Comparison of ENCODE assay signal across 31 mouse cellular contexts in the genomic region with DNA sequence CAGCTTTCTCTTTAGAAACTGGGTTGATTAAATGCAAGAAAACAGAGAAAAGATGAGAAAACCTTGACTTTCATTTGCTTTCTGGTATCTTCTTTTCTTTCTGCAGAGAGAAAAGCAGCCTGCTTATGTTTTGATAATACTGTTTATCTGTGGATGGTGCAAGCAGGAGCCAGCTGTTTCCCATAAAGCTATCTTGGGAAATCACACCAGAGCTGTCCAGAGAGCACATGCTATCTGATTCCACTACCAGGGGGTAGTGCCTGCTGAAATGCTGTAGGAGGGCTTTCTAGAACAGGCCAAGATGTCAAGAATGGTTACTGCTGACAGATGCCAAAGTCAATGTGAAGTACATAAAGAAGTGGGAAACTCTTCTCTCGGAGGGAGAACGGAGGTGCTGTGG. TPM values are rescaled to one million over a fixed set of nuclear protein-coding genes. Genes with fewer than 3 reads are reported as not detected.
DNase-seq lines count a peak whose midpoint lies in the region; ATAC-seq and TF ChIP-seq lines count a peak whose summit lies in the region.
"Had no signal": no experiment of that assay in that cellular context is flagged by ENCODE, and none has a peak within 500 bp of the region (broad histone marks: within the 10 kb centered on the region; RNA-seq: fewer than 3 reads in every experiment).

No protein-coding gene starts in this region.

- no peak for DNase-seq in kidney, postnatal 36 days
- DNase-seq in lung, embryonic 14.5 days = peak; percentile 48
- DNase-seq in lung, postnatal 14 days = no peak
- peak; percentile 17 for DNase-seq in embryonic facial prominence, embryonic 10.5 days (ENCODE audit: low spot score)
- peak; percentile 13 for DNase-seq in lung, postnatal 36 days
- DNase-seq in urinary bladder, adult 18-20 months (ENCODE audit: low spot score in 2 of 2) = no peak
- DNase-seq: adrenal gland, postnatal 10 days; B cell, adult 2 months; cerebellum, adult 18-20 months; cerebellum, postnatal 14 days; embryo, embryonic 11 days; layer of hippocampus, adult 9-11 months; liver; right cerebral cortex, adult 18-20 months; right cerebral cortex, postnatal 4 days; thymus, adult 18-20 months; thymus, postnatal 36 days had no signal

- H3K4me3 ChIP-seq in kidney, embryonic 15.5 days (replicated peaks) = no peak overlapping the region
- H3K4me3 ChIP-seq in lung, embryonic 14.5 days (ENCODE audit: low read depth, low read length) = no peak overlapping the region
- H3K4me3 ChIP-seq in embryonic facial prominence, embryonic 10.5 days = no peak overlapping the region
- H3K4me3 ChIP-seq: forebrain, embryonic 15.5 days; hindbrain, embryonic 15.5 days; left cerebral cortex, adult 2 months; liver, embryonic 15.5 days; neural tube, embryonic 15.5 days had no signal

- peaks cover 7% of the 10 kb centered on the region; the same call in 1 of the 2 replicates for H3K4me1 ChIP-seq in kidney, embryonic 15.5 days
- peaks cover 5% of the 10 kb centered on the region; the same call in 1 of the 2 replicates for H3K4me1 ChIP-seq in lung, embryonic 14.5 days (ENCODE audit: insufficient read depth)
- peaks cover 16% of the 10 kb centered on the region for H3K4me1 ChIP-seq in embryonic facial prominence, embryonic 10.5 days
- H3K4me1 ChIP-seq: forebrain, embryonic 15.5 days; hindbrain, embryonic 15.5 days; liver, embryonic 15.5 days; neural tube, embryonic 15.5 days had no signal

- peak; percentile 57; the same call in 1 of the 2 replicates for ATAC-seq in kidney, embryonic 15.5 days (replicated peaks; ENCODE audit: low FRiP score)
- peak; percentile 44; the same call in 1 of the 2 replicates for ATAC-seq in lung, embryonic 14.5 days (ENCODE audit: insufficient read depth)
- ATAC-seq: forebrain, embryonic 15.5 days had no signal

- H3K27ac ChIP-seq in kidney, embryonic 15.5 days = no peak overlapping the region
- H3K27ac ChIP-seq in lung, embryonic 14.5 days (ENCODE audit: low read depth) = no peak overlapping the region
- H3K27ac ChIP-seq in embryonic facial prominence, embryonic 10.5 days (replicated peaks) = no peak overlapping the region
- H3K27ac ChIP-seq: forebrain, embryonic 15.5 days; hindbrain, embryonic 15.5 days; left cerebral cortex, adult 2 months; liver, embryonic 15.5 days; neural tube, embryonic 15.5 days had no signal

- no peak overlapping the region for H3K4me2 ChIP-seq in kidney, embryonic 15.5 days
- H3K4me2 ChIP-seq in lung, embryonic 14.5 days = no peak overlapping the region
- H3K4me2 ChIP-seq: forebrain, embryonic 15.5 days; heart, embryonic 11.5 days; hindbrain, embryonic 15.5 days; liver, embryonic 15.5 days; midbrain, embryonic 11.5 days; neural tube, embryonic 15.5 days had no signal

- H3K36me3 ChIP-seq in kidney, embryonic 15.5 days = no peaks in the 10 kb centered on the region
- no peaks in the 10 kb centered on the region for H3K36me3 ChIP-seq in lung, embryonic 14.5 days (ENCODE audit: insufficient read depth)
- no peaks in the 10 kb centered on the region for H3K36me3 ChIP-seq in embryonic facial prominence, embryonic 10.5 days (replicated peaks)
- H3K36me3 ChIP-seq: forebrain, embryonic 15.5 days; G1E; hindbrain, embryonic 15.5 days; liver, embryonic 15.5 days; neural tube, embryonic 15.5 days had no signal

- no peak for TF ChIP-seq CTCF in lung, embryonic 14.5 days (IDR thresholded peaks at IDR 0.05; ENCODE audit: low read depth)

- no peak overlapping the region for H3K9ac ChIP-seq in kidney, embryonic 15.5 days
- H3K9ac ChIP-seq in lung, embryonic 14.5 days = no peak overlapping the region
- H3K9ac ChIP-seq: forebrain, embryonic 15.5 days; hindbrain, embryonic 15.5 days; liver, embryonic 15.5 days; neural tube, embryonic 15.5 days had no signal

- no peaks in the 10 kb centered on the region for H3K9me3 ChIP-seq in kidney, embryonic 15.5 days (replicated peaks)
- H3K9me3 ChIP-seq in lung, embryonic 14.5 days (ENCODE audit: low read depth, low read length) = no peaks in the 10 kb centered on the region
- H3K9me3 ChIP-seq in embryonic facial prominence, embryonic 10.5 days = no peaks in the 10 kb centered on the region
- H3K9me3 ChIP-seq: forebrain, embryonic 15.5 days; hindbrain, embryonic 15.5 days; liver, embryonic 15.5 days; neural tube, embryonic 15.5 days had no signal

- H3K27me3 ChIP-seq in kidney, embryonic 15.5 days = peaks cover 10% of the 10 kb centered on the region
- H3K27me3 ChIP-seq in lung, embryonic 14.5 days (ENCODE audit: insufficient read depth, low read length) = no peaks in the 10 kb centered on the region
- peaks cover 7% of the 10 kb centered on the region; the same call in 1 of the 2 replicates for H3K27me3 ChIP-seq in embryonic facial prominence, embryonic 10.5 days (replicated peaks; ENCODE audit: low read depth, poor library complexity, severe bottlenecking)
- H3K27me3 ChIP-seq: CH12.LX; forebrain, embryonic 15.5 days; hindbrain, embryonic 15.5 days; liver, embryonic 15.5 days; neural tube, embryonic 15.5 days had no signal

- WGBS in kidney, embryonic 15.5 days = 50% methylated on average over 2 of the region's 2 CpGs
- 39% methylated on average over 2 of the region's 2 CpGs for WGBS in lung, embryonic 14.5 days
- 57% methylated on average over 2 of the region's 2 CpGs for WGBS in embryonic facial prominence, embryonic 10.5 days

RNA-seq across cellular contexts. Expression of a gene that starts 43.2 kb away (rescaled TPM):
- polyA plus RNA-seq in kidney, embryonic 15.5 days (2015; fragmentation: Nextera tagmentation; extraction: Ambion mirVana) = not detected in 2 replicates
- polyA plus RNA-seq in lung, embryonic 14.5 days (2014; fragmentation: Nextera tagmentation; extraction: Ambion mirVana) = not detected in 2 replicates
- 59.5 and 63.6 TPM in 2 replicates for polyA plus RNA-seq in embryonic facial prominence, embryonic 10.5 days (2016; fragmentation: Nextera tagmentation; extraction: Ambion mirVana)
- polyA plus RNA-seq: G1E; heart, postnatal 0 days; intestine, embryonic 14.5 days; large intestine, adult 2 months; liver, embryonic 15.5 days; stomach, embryonic 16.5 days had no signal

Comparison
In these comparisons a context has a peak if more than half of its experiments do, and no peak if none do; other contexts are left out.
1. DNase-seq: peak in lung, embryonic 14.5 days (single experiment), embryonic facial prominence, embryonic 10.5 days (single experiment) and lung, postnatal 36 days (single experiment); none in kidney, postnatal 36 days (0 of 2), lung, postnatal 14 days (single experiment) and urinary bladder, adult 18-20 months (0 of 2).
2. RNA of a gene that starts 43.2 kb away (polyA plus RNA-seq): 59.5 to 63.6 TPM in embryonic facial prominence, embryonic 10.5 days; not detected in lung, embryonic 14.5 days and not detected in kidney, embryonic 15.5 days; every median in the first group is over 10 times any median in the second.